Mouse (Mus musculus): ENCODE results near the gene Gm13697. TPM values are rescaled to one million over a fixed set of nuclear protein-coding genes. Genes with fewer than 3 reads are reported as not detected.

The Gm13697 gene
- total and polyA plus RNA-seq, 3 experiments, result 0.04 to 0.44 TPM; not detected in 1

DNA sequence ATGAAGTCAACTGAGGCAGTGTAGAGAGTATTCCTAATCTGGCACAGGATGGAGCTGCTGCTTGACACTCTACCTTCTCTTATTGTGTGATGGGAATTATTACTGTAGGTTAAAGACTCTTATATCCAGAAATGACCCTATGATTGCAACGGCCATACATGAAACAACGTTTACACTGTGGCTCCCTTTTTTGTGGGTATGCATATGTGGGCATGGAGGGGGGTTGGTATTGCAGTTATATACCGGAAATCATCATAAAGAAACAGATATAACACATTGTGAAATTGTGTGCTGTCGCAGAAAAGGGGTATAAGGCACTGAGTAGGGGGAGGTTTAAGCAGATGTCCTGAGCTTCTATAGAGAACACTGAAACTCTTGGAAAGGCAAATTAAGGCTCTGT, 51.5 kb downstream of the Gm13697 start:
- in situ Hi-C loops (cut with MboI; ENCODE audit: low pct_ligation_motif_present, low pct_unique_long_range_greater_than_20kb, low sequenced_read_pairs) (loop anchor here (25.0 kb wide), 1 partner anchor 401 kb away; the partner anchor contains the start of gene Calcrl), dilution Hi-C loops (cut with MboI; ENCODE audit: extremely low pct_ligation_motif_present, extremely low pct_unique_long_range_greater_than_20kb, low sequenced_read_pairs) (no loop called here)
- H3K27me3 ChIP-seq (replicated peaks), result no peaks in the 10 kb centered on the region
- TF ChIP-seq PAX5 (IDR thresholded peaks at IDR 0.05; ENCODE audit: low read length) (no peak), MAZ (IDR thresholded peaks at IDR 0.05; ENCODE audit: low read depth, low read length) (no peak), ZKSCAN1 (IDR thresholded peaks at IDR 0.05; ENCODE audit: borderline replicate concordance, low read depth, low read length) (no peak), HCFC1 (IDR thresholded peaks at IDR 0.05; ENCODE audit: low read depth, low read length) (no peak), E2F4 (IDR thresholded peaks at IDR 0.05; ENCODE audit: insufficient replicate concordance, low read depth, low read length) (no peak), ETS1 (conservative IDR thresholded peaks at IDR 0.05; ENCODE audit: low read depth, low read length) (no peak), SMC3 (IDR thresholded peaks at IDR 0.05; ENCODE audit: low read depth, low read length) (no peak), MAFK (IDR thresholded peaks at IDR 0.05; ENCODE audit: insufficient replicate concordance, low read length) (no peak), CHD2 (IDR thresholded peaks at IDR 0.05; ENCODE audit: low read length) (no peak), ELF1 (IDR thresholded peaks at IDR 0.05; ENCODE audit: low read depth, low read length) (no peak), JUND (conservative IDR thresholded peaks at IDR 0.05; ENCODE audit: low read depth, low read length) (no peak), TCF12 (IDR thresholded peaks at IDR 0.05; ENCODE audit: low read depth, low read length) (no peak), UBTF (IDR thresholded peaks at IDR 0.05; ENCODE audit: low read depth, low read length) (no peak), TBP (conservative IDR thresholded peaks at IDR 0.05; ENCODE audit: low read depth, low read length) (no peak), MYC (IDR thresholded peaks at IDR 0.05; ENCODE audit: low read depth, low read length) (no peak), POLR2AphosphoS2 (IDR thresholded peaks at IDR 0.05; ENCODE audit: low read depth, low read length) (no peak), RCOR1 (conservative IDR thresholded peaks at IDR 0.05; ENCODE audit: low read depth, low read length) (no peak), KAT2A (IDR thresholded peaks at IDR 0.05; ENCODE audit: insufficient replicate concordance, low read length) (no peak)
- no peak overlapping the region for H3K4me3 ChIP-seq (replicated peaks in 1 of 3; ENCODE audit: low read depth in 2 of 3, low read length in 2 of 3, poor library complexity in 1 of 3)
- H3K4me1 ChIP-seq (ENCODE audit: control insufficient read depth in 1 of 2, insufficient read depth in 2 of 2), result no peaks in the 10 kb centered on the region
- H3K27ac ChIP-seq (ENCODE audit: insufficient read depth, low read depth), result no peak overlapping the region
- H3K4me2 ChIP-seq (ENCODE audit: insufficient read depth, low read depth, poor library complexity, severe bottlenecking), result no peak overlapping the region
- no peak overlapping the region for H3K9ac ChIP-seq (ENCODE audit: insufficient read depth, low read depth)
- no peaks in the 10 kb centered on the region for H3K36me3 ChIP-seq (replicated peaks in 1 of 2; ENCODE audit: control insufficient read depth in 1 of 2, insufficient read depth in 1 of 2, low read length in 1 of 2)
- DNase-seq (ENCODE audit: extremely low read depth), result no peak
- H3K9me3 ChIP-seq (replicated peaks; ENCODE audit: low read length), result no peaks in the 10 kb centered on the region
- no peaks in the 10 kb centered on the region for H3K79me2 ChIP-seq (replicated peaks; ENCODE audit: control insufficient read depth, extremely low read depth, insufficient read depth, poor library complexity, severe bottlenecking)

Other genes with a start within 250 kb of the Gm13697 start
- 0.80 and 2.1 TPM in 2 replicates for gene Fam171b, start 172.1 kb upstream of the Gm13697 start, total RNA-seq (2012; rRNA removed)
- gene Fam171b, start 172.1 kb upstream of the Gm13697 start, total RNA-seq (2014; rRNA removed), result 0.69 and 0.72 TPM in 2 replicates
- 0.76 and 0.77 TPM in 2 replicates for gene Fam171b, start 172.1 kb upstream of the Gm13697 start, polyA plus RNA-seq (2012; ENCODE audit: insufficient read length, low read depth)
- not detected in 2 replicates for gene Zswim2, start 43.5 kb upstream of the Gm13697 start, total RNA-seq (2012; rRNA removed)
- not detected in 2 replicates for gene Zswim2, start 43.5 kb upstream of the Gm13697 start, total RNA-seq (2014; rRNA removed)
- not detected in 2 replicates for gene Zswim2, start 43.5 kb upstream of the Gm13697 start, polyA plus RNA-seq (2012; ENCODE audit: insufficient read length, low read depth)
- 0.04 TPM in 1 of 2 replicates, not detected in the other for gene Gm13698, start 29.1 kb upstream of the Gm13697 start, total RNA-seq (2012; rRNA removed)
- 0.34 and 0.44 TPM in 2 replicates for gene Gm13698, start 29.1 kb upstream of the Gm13697 start, total RNA-seq (2014; rRNA removed)
- not detected in 2 replicates for gene Gm13698, start 29.1 kb upstream of the Gm13697 start, polyA plus RNA-seq (2012; ENCODE audit: insufficient read length, low read depth)
- gene Gm13693, start 23.2 kb upstream of the Gm13697 start, total RNA-seq (2012; rRNA removed), result 0.04 TPM in 1 of 2 replicates, not detected in the other
- gene Gm13693, start 23.2 kb upstream of the Gm13697 start, total RNA-seq (2014; rRNA removed), result 0.34 and 0.44 TPM in 2 replicates
- not detected in 2 replicates for gene Gm13693, start 23.2 kb upstream of the Gm13697 start, polyA plus RNA-seq (2012; ENCODE audit: insufficient read length, low read depth)
- gene Gm13695, start 17.4 kb upstream of the Gm13697 start, total RNA-seq (2012; rRNA removed), result 0.04 TPM in 1 of 2 replicates, not detected in the other
- 0.34 TPM in 1 of 2 replicates, not detected in the other for gene Gm13695, start 17.4 kb upstream of the Gm13697 start, total RNA-seq (2014; rRNA removed)
- not detected in 2 replicates for gene Gm13695, start 17.4 kb upstream of the Gm13697 start, polyA plus RNA-seq (2012; ENCODE audit: insufficient read length, low read depth)
- 0.04 TPM in 1 of 2 replicates, not detected in the other for gene Gm13696, start 11.6 kb upstream of the Gm13697 start, total RNA-seq (2012; rRNA removed)
- 0.34 and 0.44 TPM in 2 replicates for gene Gm13696, start 11.6 kb upstream of the Gm13697 start, total RNA-seq (2014; rRNA removed)
- not detected in 2 replicates for gene Gm13696, start 11.6 kb upstream of the Gm13697 start, polyA plus RNA-seq (2012; ENCODE audit: insufficient read length, low read depth)
- 0.04 TPM in 1 of 2 replicates, not detected in the other for gene Gm13694, start 5.8 kb upstream of the Gm13697 start, total RNA-seq (2012; rRNA removed)
- gene Gm13694, start 5.8 kb upstream of the Gm13697 start, total RNA-seq (2014; rRNA removed), result 0.34 and 0.44 TPM in 2 replicates
- not detected in 2 replicates for gene Gm13694, start 5.8 kb upstream of the Gm13697 start, polyA plus RNA-seq (2012; ENCODE audit: insufficient read length, low read depth)
- gene Gm13691, start 5.8 kb downstream of the Gm13697 start, total RNA-seq (2012; rRNA removed), result 0.04 TPM in 1 of 2 replicates, not detected in the other
- gene Gm13691, start 5.8 kb downstream of the Gm13697 start, total RNA-seq (2014; rRNA removed), result 0.34 and 0.44 TPM in 2 replicates
- gene Gm13691, start 5.8 kb downstream of the Gm13697 start, polyA plus RNA-seq (2012; ENCODE audit: insufficient read length, low read depth), result not detected in 2 replicates